Mouse (Mus musculus) liver, adult 2 months (tissue): Measurements from ENCODE around the gene Tns2. TPM values are rescaled to one million over a fixed set of nuclear protein-coding genes. Genes with fewer than 3 reads are reported as not detected.
A peak's percentile ranks its signal among the peaks of the same experiment; 100 is the strongest.

Experiments used
- DNase-seq: peaks from one replicate; pipeline ENCODE4 v3.0.0-alpha.2; 2011; ENCODE audit warnings: low read depth, low spot score; ENCODE audit errors: extremely low read depth
- H3K27ac ChIP-seq: fragments of 200-500 bp; replicated peaks from 2 replicates; pipeline ENCODE4 v1.5.1; 2012; ENCODE audit warnings: low read depth, mild to moderate bottlenecking, control low read depth, inconsistent platforms, low read length; ENCODE audit not compliant: insufficient read depth
- H3K27me3 ChIP-seq: fragments of 200-500 bp; 2 replicates; pipeline ENCODE4 v1.6.1; 2012; ENCODE audit warnings: mild to moderate bottlenecking, moderate library complexity, low read length, inconsistent platforms; ENCODE audit not compliant: control insufficient read depth, insufficient read depth
- H3K36me3 ChIP-seq: fragments of 200-500 bp; 2 replicates; pipeline ENCODE4 v1.6.1; 2012; ENCODE audit warnings: low read length, inconsistent platforms; ENCODE audit not compliant: control insufficient read depth, insufficient read depth
- H3K4me1 ChIP-seq: fragments of 200-500 bp; 2 replicates; pipeline ENCODE4 v1.6.1; 2011; ENCODE audit warnings: low read length; ENCODE audit not compliant: control insufficient read depth, insufficient read depth
- H3K4me3 ChIP-seq: fragments of 200-500 bp; 2 replicates; pipeline ENCODE4 v1.5.1; 2011; ENCODE audit warnings: low read depth, mild to moderate bottlenecking, control low read depth, low read length, moderate library complexity; ENCODE audit not compliant: insufficient read depth
- H3K79me2 ChIP-seq: fragments of 200-500 bp; 2 replicates; pipeline ENCODE4 v1.6.1; 2012; ENCODE audit warnings: inconsistent platforms, mild to moderate bottlenecking, low read length, moderate library complexity; ENCODE audit not compliant: control insufficient read depth, insufficient read depth
- H3K9ac ChIP-seq: fragments of 200-500 bp; 2 replicates; pipeline ENCODE4 v1.6.1; 2012; ENCODE audit warnings: low read depth, mild to moderate bottlenecking, control low read depth, inconsistent platforms, low read length
- CTCF ChIP-seq: fragments of 200-500 bp; IDR thresholded peaks from 2 replicates; pipeline ENCODE4 v1.5.1; 2011; ENCODE audit warnings: low read depth, low read length, control low read depth
- POLR2A ChIP-seq: fragments of 200-500 bp; IDR thresholded peaks from 2 replicates; pipeline ENCODE4 v1.6.1; 2011; ENCODE audit warnings: low read length, control low read depth; ENCODE audit not compliant: insufficient read depth; ENCODE audit errors: extremely low read depth
- WGBS: fragments of 180-500 bp; shearing (Covaris S2); methylation state at CpG from one replicate; pipeline ENCODE4 v1.1.7; 2018; 5-methylcytosine and 5-hydroxymethylcytosine counted together
- polyA plus RNA-seq: library from polyadenylated mRNA; depleted of rRNA; stranded (reverse); fragments of >200 nt; gene quantifications from 2 replicates; pipeline ENCODE4 v1.2.3, GENCODE M21; 2012
- total RNA-seq: library from RNA; depleted of rRNA; stranded (reverse); fragments of >200 nt; gene quantifications from 2 replicates; pipeline ENCODE4 v1.2.3, GENCODE M21; 2014

Tns2 gene
- total and polyA plus RNA-seq, 2 experiments, result 21.8 to 35.9 TPM

GRCm38 (mm10) chr15:102114651-102115260 lies 14.5 kb downstream of the Tns2 start:
- H3K27ac ChIP-seq, result no peak overlapping the region
- 65% methylated on average over 7 of the region's 7 CpGs for WGBS
- H3K4me1 ChIP-seq, result peaks cover 4% of the 10 kb centered on the region
- peaks cover 61% of the 10 kb centered on the region for H3K36me3 ChIP-seq
- no peak for DNase-seq
- H3K79me2 ChIP-seq, result no peaks in the 10 kb centered on the region
- H3K9ac ChIP-seq, result no peak overlapping the region
- TF ChIP-seq CTCF, result no peak
- TF ChIP-seq POLR2A, result no peak
- no peaks in the 10 kb centered on the region for H3K27me3 ChIP-seq
- no peak overlapping the region for H3K4me3 ChIP-seq

DNA sequence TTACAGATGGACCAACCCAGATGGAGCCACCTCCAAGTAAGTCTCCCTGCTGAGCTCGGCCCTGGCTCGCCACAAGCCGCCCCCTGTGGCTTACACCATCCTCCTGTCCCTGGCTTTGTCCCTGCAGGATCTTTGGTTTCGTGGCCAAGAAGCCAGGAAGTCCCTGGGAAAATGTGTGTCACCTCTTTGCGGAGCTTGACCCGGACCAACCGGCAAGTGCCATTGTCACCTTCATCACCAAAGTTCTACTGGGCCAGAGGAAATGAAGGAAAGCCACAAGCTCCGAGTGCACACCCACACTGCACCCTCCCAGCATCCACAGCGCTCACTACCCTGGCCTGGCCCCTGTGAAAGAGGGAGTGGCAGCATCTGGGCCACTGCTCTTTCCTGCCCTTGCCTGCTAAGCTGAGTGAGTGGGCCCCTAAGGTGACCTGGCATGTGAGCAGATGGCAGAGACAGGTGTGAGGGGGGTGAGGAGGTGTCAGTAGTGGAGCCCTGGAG lies 15.6 kb downstream of the Tns2 start:
- Histone ChIP-seq H3K27ac (no peak overlapping the region), H3K4me3 (no peak overlapping the region), H3K79me2 (no peaks in the 10 kb centered on the region), H3K9ac (no peak overlapping the region), H3K27me3 (no peaks in the 10 kb centered on the region), H3K4me1 (peaks cover 4% of the 10 kb centered on the region), H3K36me3 (peaks cover 52% of the 10 kb centered on the region)
- TF ChIP-seq CTCF (no peak), POLR2A (no peak)
- WGBS, result 65% methylated on average over 9 of the region's 9 CpGs
- DNase-seq, result no peak

DNA sequence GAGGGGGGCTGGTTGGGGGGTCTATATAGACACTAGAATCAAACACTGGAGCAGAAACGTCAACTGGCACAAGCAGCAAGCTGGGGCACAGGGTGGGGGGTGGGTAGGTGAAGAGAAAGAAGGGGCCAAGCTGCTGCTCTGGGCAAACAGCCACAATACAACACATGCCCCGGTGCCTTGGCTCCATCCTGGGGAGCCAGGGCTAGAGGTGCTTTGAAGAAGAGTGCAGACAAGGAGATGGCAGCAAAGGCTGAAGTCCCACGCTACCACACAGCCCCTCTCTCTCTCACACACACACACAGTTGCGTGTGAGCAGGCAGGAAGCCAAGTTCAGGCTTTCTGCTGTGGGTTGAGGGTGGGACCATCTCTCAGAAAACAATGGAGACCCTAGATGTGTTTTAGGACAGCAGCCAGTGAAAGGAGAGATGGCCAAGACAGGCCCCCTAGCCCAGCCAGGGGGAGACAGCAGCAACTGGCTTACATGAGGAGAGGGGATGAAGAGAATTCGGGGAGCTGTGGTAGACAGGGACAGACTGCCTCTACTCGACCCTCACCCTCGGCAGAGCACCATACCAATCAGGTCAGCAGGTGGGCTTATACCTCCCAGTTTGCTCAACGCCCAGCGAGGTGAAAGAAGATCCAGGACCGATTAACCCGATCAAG lies 16.7 kb downstream of the Tns2 start:
- Histone ChIP-seq H3K9ac (no peak overlapping the region), H3K79me2 (no peaks in the 10 kb centered on the region), H3K4me3 (no peak overlapping the region), H3K27me3 (no peaks in the 10 kb centered on the region), H3K36me3 (peaks cover 42% of the 10 kb centered on the region), H3K27ac (no peak overlapping the region), H3K4me1 (peaks cover 4% of the 10 kb centered on the region)
- 67% methylated on average over 11 of the region's 11 CpGs for WGBS
- DNase-seq, result no peak
- no peak for TF ChIP-seq CTCF
- no peak for TF ChIP-seq POLR2A

- Histone ChIP-seq H3K4me3 (no peak overlapping the region), H3K4me1 (peaks cover 4% of the 10 kb centered on the region), H3K36me3 (peaks cover 37% of the 10 kb centered on the region), H3K9ac (no peak overlapping the region), H3K27ac (no peak overlapping the region), H3K27me3 (no peaks in the 10 kb centered on the region), H3K79me2 (no peaks in the 10 kb centered on the region)
- TF ChIP-seq CTCF (peak; percentile 74), POLR2A (no peak)
- DNase-seq, result no peak
- 66% methylated on average over 18 of the region's 19 CpGs for WGBS
These were observed 17.5 kb downstream of the Tns2 start for GRCm38 (mm10) chr15:102117461-102118443.

DNA sequence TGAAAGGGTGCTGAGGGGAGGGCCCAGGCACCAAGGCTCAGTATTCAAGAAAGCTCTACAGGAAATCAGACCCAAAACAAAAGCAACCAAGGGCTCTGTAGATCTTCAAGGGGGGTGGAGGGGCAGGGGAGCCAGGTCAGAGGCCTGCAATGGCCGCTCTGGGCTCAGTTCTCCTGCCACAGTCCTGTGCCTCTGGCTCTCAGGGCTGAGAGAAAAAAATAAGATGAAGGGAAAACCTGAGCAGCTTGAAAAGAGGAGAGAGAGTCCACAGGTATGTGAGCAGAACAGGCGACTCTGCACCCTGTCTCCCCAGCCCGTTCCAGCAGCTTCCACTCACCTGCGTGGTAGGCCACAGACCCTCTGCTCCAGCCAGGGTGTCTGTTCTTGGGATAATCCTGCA lies 18.4 kb downstream of the Tns2 start:
- Histone ChIP-seq H3K36me3 (peaks cover 28% of the 10 kb centered on the region), H3K27ac (no peak overlapping the region), H3K4me3 (no peak overlapping the region), H3K9ac (no peak overlapping the region), H3K4me1 (peaks cover 4% of the 10 kb centered on the region), H3K27me3 (no peaks in the 10 kb centered on the region), H3K79me2 (no peaks in the 10 kb centered on the region)
- no peak for DNase-seq
- WGBS, result 95% methylated on average over 4 of the region's 4 CpGs
- TF ChIP-seq CTCF (no peak), POLR2A (no peak)
